Mouse (Mus musculus) adrenal gland, postnatal 14 days (tissue): ENCODE measurements around the gene H2afx. TPM values are rescaled to one million over a fixed set of nuclear protein-coding genes. Genes with fewer than 3 reads are reported as not detected.
"Not testable (repeated sequence)": the region's sequence is repeated elsewhere in the genome, so short reads cannot be mapped to it uniquely, and the experiment has no call there.

Source experiments
- DNase-seq: peaks from one replicate; pipeline ENCODE4 v3.0.0; 2021; ENCODE audit warnings: mixed read lengths
- total RNA-seq: library from RNA; stranded (reverse); gene quantifications from 2 replicates; pipeline ENCODE4 v1.2.3, GENCODE M21; 2021

The H2afx gene
- total RNA-seq, 1 experiment from 2014 or later = 90.3 TPM

DNA sequence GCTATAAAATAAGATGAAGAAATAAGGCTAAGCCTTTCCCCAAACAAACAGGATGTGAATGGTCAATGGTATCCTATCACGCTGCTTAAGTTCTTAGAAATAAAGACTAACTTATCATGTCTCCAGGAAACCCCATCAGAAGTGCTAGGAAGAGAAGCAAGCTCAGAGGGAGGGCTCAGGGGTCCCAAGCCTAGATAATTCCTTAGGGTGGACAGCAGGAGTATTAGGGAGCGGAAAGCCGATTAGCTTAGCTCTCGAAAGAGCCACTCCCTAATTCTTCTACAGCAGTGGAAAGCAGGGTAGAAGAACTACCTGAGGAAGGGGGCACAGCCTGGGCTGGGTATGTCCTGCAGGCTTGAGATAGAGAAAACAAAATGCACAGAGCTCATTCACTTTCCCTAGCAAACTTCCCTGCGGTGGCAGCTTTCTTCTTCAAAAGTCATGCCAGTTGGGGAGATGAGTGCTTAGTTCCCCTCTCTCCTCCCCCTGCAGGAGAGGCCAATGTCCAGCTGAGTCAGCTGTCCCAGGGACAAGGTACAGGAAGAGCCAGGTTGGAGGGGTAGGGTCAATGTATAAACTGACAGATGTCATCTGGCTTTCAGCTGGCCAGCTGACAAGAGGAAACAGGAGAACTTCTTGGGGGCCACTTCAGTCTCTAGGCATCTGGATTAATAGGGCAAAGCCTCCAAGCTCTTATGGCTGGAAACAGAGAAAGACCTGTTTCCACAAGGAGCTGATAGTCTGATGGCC is 16.2 kb upstream of the H2afx start:
- peak; percentile 55 for DNase-seq

DNA sequence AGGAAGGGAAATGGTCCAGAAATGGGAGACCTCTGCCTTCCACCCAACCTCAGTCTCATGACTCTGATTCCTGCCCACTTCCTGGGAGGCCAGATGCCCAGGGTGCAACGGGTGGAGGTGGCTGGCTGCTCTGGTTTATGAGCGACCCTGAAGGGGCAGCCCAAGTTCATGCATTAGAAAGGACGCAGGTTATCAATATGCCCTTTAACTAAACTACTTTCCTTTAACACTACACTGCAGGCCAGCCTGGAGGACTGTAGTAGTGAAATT is 15.7 kb upstream of the H2afx start:
- no peak for DNase-seq

DNA sequence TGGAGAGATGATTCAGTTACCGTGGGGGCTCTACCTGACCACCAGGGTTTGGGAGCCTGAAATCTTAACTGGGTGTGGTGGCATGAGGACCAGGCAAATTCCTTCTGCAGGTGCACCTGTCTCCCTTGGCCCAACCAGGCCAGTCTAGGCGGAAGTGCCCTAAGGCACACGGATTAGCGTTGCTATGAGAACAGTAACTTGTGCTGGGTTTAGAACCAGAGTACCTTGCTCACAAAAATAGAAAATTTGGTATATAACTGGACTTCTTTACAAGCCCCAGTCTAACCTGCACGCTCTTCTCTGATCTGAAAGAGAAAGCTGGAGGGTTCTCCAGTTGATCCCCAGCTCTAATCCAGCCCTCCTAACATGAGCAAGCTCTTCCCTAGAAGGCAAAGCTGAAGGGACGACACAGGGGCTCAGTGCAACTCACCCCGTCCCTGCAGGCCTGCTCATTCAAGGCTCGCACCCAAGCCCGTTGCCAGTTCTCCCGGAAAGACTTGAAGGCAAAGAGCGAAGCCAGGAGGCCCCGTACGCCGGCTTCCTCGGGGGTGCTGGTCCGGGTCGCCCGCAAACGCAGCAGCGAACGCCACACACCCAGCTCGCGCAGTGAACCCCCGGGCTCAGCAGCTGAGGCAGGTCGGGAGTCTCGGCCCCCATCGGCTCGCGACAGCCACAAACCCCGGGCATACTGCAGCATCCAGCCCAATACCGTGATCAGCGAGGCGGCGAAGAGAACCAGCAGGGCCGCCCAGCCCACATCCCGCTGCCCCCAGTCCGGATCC is 15.2 kb upstream of the H2afx start:
- DNase-seq = peak; percentile 56

DNA sequence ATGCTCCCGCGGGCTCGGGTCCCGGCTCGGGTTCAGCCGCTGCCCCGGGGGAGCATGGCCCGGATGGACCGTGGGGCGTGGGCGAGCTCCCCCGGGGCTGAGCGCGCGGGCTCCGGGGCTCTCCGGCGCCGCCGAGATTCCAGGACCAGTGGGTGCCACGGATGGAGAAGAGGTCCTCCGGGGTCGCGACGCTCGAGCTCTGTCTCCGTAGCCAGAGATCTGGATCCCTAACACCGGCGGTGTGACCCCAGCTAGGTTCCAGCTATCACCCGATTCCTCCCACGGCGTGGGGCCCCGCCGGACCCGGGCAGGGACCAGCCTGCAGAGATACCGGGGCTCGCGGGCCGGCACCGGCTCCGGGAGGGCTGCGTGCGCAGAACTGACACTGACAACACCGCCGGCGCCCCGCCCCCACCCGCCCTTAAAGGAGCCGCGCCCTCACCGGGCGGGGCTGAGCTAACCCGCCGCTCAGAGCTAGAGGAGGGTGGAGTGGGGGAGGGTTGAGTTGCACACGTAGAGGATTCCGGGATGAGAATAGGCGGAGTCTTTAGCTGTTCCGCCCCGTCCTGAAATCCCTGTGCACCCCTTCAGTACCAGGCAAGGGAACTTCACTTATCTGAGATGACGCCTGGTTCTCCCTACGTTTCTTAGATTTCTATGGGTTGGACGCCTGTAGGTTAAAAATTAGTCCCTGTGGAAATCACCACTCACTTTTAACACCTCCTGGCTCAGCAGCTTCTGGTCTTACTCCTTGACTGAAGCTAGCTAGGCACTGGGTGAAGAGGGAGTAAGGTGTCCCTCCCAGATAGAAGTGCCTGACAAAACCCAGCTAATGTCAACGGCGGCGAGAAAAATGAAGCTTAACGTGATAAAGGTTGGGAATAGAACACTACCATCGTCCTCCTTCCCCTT is 14.4 kb upstream of the H2afx start, which contains the start of gene C2cd2l:
TSS of gene C2cd2l (minus strand) at position 399 of the 912 bp plus-strand sequence.
- DNase-seq = peak; percentile 95

DNA sequence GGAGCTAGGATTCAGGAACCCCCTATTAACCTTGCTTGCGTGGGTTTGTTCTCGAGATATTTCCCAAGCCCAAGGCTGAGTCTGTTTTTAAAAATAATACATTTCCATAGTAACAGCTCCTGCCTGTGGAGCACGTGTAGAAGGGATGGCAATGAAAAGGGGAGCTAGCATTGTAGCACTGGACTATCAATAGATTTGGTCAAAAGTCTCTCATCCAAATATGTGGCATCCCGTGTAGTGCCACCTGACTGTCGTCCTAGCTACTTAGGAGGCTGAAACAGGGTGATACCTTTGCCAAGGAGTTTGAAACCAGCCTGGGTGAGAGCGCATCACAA is 13.7 kb upstream of the H2afx start:
- no peak for DNase-seq

DNA sequence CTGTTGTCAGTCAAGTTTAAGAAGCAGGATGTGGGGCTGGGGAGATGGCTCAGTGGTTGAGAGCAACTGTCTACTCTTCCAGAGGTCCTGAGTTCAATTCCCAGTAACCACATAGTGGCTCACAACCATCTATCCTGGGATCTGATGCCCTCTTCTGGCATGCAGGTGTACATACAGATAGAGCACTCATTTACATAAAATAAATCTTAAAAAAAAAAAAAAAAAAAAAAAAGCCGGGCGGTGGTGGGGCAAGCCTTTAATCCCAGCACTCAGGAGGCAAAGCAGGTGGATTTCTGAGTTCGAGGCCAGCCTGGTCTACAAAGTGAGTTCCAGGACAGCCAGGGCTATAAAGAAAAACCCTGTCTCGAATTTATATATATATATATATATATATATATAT is 10.8 kb upstream of the H2afx start:
- DNase-seq = not testable (repeated sequence)

DNA sequence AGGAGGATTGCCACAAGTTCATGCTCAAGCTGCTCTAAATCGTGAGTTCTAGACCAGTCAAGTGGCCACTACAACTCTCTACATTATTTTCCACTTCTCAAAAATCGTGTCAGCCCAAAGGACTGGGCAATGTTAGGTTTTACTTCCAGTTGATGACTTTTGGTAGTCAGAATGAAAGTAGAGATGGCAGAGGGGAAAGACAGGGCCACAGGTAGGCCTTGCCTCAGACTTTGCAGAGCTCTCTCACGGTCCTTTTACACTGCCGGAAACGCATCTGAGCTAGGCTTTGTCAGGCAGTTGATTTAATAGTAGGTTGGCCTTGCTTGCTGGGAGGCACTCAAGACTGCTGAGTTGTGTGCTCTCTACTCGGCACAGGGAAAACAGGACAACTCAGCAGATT is 10.3 kb upstream of the H2afx start:
- peak; percentile 62 for DNase-seq

DNA sequence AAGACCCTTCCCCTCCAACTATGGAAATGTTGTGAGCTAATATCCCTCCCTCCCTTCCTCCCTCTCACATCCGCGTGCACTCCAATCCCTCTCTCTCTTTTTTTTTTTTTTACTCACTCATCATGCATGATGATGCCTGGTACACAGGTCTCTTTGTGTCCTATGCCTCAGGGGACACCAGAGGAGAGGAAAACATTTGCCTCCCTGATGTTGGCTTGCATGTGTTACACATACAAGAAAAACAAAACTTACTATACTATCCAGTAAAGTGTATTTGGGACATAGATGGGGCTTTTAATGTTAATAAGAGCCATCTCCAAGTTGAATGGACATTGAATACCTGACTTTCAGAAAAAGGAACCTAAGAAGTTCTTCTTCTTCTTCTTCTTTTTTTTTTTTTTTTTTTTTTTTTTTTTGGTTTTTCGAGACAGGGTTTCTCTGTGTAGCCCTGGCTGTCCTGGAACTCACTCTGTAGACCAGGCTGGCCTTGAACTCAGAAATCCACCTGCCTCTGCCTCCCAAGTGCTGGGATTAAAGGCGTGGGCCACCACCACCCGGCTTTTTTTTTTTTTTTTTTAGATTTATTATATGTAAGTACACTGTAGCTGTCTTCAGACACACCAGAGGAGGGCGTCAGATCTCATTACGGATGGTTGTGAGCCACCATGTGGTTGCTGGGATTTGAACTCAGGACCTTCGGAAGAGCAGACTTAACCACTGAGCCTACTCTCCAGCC is 9.3 kb upstream of the H2afx start:
- not testable (repeated sequence) for DNase-seq

DNA sequence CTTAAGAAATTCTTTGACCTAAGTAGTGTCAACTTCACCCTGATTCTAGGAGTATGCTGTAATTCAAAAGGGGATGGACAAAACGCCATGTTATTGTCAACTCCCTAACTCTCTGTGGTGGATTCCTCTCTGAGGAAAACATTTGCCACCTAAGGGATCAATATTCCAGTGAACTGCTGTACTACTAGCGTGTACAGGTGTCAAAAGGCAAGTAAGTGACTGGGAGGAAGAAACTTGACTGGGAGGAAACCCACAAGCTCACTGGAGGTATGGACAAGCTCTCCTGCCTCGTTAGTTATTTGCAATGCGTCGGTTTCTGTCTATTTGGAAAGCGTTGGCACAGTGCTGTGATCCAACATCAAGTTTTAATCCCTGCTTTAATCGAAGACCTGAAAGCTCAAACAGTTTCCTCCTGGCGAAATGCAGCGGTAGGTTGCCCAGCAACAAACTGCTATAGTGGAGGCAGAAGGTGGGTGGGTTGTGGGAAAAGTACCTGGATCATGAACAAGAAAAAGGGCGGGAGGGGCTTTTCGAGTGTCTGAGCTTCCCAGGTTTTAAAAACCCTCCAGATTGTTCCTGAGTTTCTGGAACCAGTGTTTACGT is 8.6 kb upstream of the H2afx start, which contains the start of gene Dpagt1:
TSS of gene Dpagt1 (plus strand) at position 252 of the 603 bp plus-strand sequence.
- no peak for DNase-seq

DNA sequence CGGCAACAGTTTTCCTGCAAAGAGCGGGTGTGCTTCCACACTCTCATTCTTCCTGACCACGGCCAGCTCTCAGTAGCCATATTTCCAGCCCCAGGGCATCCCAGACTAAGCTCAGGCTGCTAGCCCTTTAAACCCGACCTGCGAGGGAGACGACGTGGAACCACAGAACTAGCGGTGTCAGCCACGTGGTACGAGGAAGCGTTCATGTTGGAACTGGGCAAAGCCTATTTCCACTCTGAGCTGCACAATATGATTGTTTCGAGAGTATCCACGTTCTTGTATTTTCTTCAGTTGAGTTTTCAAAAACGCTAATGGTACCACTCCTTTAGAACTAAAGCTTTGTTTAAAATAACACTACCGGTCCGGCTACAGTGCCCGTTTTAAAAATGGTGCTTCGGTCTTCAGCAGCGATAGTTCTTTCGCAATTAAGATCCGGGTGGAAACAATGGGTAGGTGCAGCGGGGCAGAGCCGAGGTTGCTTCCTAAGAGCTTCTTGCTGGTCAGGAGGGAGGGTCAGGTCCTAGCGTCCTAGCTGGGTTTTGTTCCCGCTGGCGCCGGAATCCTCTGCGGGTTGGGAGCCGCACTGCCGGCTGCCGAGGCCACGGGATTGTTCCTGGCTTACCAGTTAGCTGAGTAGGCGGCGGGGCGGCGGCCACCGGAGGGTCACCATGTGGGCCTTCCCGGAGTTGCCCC is 8.0 kb upstream of the H2afx start:
- peak; percentile 91 for DNase-seq

DNA sequence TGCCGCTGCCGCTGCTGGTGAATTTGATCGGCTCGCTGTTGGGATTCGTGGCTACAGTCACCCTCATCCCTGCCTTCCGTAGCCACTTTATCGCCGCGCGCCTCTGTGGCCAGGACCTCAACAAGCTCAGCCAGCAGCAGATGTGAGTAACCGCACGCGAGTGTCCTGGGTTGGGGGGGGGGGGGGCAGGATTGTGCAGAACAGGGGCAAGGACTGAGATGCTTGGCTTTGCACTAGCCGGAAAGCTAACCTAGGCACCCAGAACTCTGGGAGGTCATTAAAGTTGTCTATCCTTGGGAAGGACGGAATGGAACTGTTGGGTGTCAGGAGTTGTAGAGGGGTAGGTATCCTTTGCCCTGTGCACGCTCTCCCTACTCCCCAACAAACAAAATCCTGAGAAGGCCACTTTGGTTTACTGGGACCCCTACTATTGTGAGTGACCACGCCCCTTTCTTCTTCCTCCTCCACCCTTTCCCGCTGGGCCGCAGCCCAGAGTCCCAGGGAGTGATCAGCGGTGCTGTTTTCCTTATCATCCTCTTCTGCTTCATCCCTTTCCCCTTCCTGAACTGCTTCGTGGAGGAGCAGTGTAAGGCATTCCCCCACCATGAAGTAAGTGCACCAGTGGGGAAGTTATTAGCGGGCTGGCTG is 7.3 kb upstream of the H2afx start:
- peak; percentile 42 for DNase-seq

DNA sequence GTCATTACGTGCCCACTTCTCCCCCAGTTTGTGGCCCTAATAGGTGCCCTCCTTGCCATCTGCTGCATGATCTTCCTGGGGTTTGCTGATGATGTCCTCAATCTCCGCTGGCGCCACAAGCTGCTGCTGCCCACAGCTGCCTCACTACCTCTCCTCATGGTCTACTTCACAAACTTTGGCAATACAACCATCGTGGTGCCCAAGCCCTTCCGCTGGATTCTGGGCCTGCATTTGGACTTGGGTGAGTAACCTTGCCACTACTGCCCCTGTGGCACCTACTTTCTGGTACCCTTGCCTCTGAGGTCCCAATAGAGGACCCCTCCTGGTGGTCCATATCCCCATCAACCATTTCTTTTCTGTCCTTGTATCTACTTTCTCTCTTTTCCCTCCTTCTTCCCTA is 6.6 kb upstream of the H2afx start:
- no peak for DNase-seq

DNA sequence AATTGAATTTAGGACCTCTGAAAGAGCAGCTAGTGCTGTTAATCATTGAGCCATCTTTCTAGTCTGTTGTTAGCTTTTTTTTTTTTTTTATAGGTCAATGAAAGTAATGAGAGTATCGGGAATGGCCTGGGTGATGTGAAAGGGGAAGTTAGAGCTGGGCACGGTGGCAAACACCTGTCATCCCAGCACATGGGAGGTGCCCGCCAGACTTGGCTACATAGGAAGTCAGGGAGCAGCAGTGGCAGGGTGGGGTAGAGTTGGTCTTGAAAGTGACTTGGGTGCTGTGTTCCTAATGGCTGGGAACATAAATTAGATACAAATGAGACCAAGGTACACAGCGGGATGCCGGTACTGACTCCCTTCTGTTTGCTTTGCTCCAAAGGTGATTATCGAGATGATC is 3.8 kb upstream of the H2afx start:
- DNase-seq = no peak

DNA sequence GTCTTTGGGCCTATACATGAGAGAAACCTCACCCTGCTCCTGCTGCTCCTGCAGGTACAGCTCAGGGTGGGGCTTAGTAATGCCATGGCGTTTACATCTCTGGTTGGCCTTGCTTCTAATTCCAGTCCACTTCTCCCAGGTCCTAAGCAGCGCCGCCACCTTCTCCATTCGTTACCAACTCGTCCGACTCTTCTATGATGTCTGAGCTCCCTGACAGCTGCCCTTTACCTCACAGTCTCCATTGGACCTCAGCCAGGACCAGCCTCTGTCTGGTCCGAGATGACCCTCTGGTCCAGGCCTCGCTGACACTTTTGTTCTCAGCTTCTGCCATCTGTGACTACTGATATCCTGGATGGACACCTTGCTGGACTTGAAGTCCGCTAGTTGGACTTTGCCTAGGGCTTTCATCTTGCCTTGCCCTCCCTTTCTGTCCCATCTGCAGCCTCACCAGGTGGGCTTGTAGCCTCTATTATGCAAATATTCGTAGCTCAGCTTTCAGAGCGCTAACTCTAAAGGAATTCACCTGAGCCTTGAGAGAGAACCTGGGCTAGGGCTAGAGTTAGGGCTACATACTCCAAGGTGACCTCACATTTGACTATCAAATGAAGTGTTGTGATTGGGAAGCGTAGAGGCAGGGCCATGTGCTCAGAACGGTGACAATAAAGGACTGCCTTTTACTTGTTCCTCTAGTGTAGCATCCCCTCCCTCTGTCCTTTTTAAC is 1.4 kb upstream of the H2afx start:
- DNase-seq = no peak

DNA sequence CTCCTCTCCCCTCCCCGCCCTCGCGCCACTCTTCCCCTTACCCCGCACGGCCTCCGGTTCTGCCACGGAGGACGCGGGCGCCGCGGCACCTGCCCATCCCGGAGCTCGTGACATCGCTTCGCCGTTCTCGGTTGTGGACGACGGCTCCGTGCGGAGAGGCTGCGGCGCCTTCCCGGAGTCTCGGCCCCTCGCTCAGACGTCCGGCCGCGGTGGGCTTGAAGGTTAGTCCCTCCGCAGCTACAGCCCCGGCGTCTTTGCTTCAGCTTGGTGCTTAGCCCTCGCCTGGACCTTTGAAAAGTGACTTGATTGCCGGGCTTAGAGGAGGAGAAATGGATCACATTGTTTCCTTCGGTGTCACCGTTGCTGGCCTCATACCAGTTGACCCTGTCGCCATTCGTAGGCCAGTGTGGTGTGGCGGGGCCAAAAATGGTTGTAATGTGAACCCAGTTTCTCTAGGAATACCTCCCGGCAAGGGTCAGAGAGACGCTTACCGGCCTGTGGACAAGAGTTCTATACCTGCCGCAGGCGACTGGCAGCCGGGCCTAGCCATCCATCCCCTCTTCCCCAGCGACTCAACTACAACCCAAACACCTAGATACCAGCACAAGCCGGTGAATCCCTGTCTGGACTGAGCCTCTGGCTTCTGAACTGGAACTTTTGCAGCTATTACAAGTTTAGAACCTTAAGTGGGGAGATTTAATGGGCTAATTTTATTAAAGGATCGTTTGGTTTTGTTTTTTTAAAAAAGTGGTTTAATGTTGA is 1.0 kb downstream of the H2afx start:
- DNase-seq = peak; percentile 59

DNA sequence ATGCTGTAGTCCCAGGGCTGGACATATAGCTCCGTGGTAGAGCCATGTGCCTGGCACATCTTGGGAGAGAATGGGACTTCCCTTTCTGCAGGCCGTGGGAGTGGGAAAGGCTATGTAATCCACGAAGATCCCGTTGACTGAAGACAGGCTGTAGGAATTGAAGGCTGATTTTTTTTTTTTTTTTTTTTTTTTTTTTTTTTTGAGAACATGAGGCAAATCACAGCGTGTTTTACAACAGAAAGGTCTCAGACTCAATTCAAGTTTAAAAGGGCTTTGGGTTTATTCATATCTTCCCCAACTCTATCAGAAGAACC is 1.6 kb downstream of the H2afx start:
- no peak for DNase-seq

DNA sequence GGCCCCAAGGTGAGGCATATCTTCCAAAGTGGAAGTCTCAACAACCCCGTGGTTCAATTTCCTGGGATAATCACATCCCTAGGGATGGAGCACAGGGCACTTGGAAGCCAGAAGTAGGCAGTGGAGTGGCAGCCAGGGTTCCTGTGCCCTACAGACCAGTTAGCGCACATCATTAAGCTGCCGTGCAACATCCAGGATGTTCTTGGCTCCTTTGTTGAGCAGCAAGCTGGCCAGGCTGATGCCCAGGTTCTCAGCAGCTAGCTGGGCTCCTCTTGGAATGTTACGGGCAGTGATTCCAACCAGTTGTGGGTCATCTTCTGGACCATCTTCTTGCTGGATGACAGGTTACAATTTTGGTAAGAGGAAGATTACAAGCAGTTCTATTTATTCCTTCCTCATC is 2.0 kb downstream of the H2afx start:
- DNase-seq = not testable (repeated sequence)

DNA sequence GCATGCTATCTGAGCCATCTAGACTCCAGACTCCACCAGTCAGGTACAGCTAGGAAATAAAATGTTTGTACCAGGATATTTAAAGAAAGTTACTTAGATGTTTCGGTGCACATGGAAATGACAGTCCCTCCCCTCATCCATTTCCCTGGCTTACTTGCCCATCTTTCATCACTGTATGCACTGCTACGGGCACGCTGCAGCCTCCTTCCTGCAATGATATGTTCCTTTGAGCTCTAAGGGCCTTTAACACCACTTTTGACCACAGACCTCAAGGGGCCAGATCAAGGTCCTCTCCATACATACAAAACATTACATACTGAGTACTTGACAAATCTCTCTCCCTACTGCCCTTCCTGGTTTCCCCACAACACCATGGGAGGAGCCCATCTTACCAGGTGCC is 2.5 kb downstream of the H2afx start:
- no peak for DNase-seq

DNA sequence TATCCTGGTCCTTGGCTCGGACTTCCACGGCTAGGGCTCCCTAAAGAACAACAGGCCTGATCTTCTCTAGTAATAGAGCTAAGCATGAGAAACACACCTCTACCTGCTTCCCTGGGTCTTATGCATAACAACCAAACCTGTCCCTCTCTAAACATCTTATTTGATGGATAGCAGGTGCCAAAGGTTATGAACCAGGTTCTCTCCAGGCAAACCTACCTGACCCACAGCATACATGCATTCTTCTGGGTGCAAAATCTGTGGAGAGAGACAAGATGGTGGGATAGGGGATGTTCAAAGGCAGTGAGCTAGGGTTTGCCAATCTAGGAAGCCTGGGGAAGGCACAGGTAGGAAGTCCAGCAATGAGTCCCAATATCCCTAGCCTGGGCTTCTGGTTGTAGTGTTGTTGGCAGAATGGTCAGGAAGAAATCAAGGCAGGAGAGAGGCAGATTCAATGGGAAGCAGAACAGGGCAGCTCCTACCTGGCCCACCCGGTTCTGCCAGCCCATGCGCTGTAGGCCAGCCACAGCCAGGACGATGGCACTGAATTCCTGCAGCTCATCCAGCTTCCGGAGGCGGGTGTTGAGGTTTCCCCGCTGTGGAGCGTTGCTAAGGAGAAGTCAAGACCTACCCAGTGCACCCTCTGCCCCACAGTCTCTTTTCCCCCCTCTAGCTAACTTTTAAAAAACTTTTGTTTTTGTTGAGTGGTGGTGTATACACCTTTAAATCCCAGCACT is 3.1 kb downstream of the H2afx start:
- DNase-seq = no peak
